In genomic region chr12:72936751-72937150, GRCm38 (mm10) we compare ENCODE assay signal across 33 mouse cellular contexts. TPM values are rescaled to one million over a fixed set of nuclear protein-coding genes. Genes with fewer than 3 reads are reported as not detected.
"Had no signal": no experiment of that assay in that cellular context is flagged by ENCODE, and none has a peak within 500 bp of the region (broad histone marks: within the 10 kb centered on the region; RNA-seq: fewer than 3 reads in every experiment).

No protein-coding gene starts in this region.

- H3K36me3 ChIP-seq: limb, embryonic 12.5 days; limb, embryonic 15.5 days; lung, embryonic 15.5 days; midbrain, embryonic 15.5 days had no signal

- H3K9ac ChIP-seq: limb, embryonic 12.5 days; limb, embryonic 15.5 days; liver, embryonic 14.5 days; liver, postnatal 0 days; lung, embryonic 15.5 days; midbrain, embryonic 15.5 days had no signal

- H3K27ac ChIP-seq: kidney, postnatal 0 days; layer of hippocampus, adult 2 months; limb, embryonic 12.5 days; limb, embryonic 15.5 days; liver, embryonic 14.5 days; lung, embryonic 15.5 days; midbrain, embryonic 15.5 days; stomach, postnatal 0 days had no signal

- H3K4me2 ChIP-seq: limb, embryonic 12.5 days; limb, embryonic 15.5 days; liver, embryonic 11.5 days; lung, embryonic 15.5 days; midbrain, embryonic 15.5 days had no signal

- H3K4me1 ChIP-seq: lung, embryonic 15.5 days had no signal

- ATAC-seq: intestine, postnatal 0 days; liver, postnatal 0 days; midbrain, embryonic 15.5 days had no signal

- DNase-seq: kidney, adult 2 months; kidney, postnatal 25 days; layer of hippocampus, adult 9-11 months; liver, postnatal 0 days; lung, postnatal 10 days; lung, postnatal 4 days; right cerebral cortex, adult 18-20 months; right cerebral cortex, postnatal 14 days; right cerebral cortex, postnatal 4 days; thymus, adult 2 months; thymus, postnatal 14 days; thymus, postnatal 4 days had no signal

- H3K9me3 ChIP-seq: limb, embryonic 12.5 days; limb, embryonic 15.5 days; lung, embryonic 15.5 days; midbrain, embryonic 15.5 days had no signal

- H3K4me3 ChIP-seq: layer of hippocampus, adult 2 months; limb, embryonic 12.5 days; limb, embryonic 15.5 days; lung, embryonic 15.5 days; midbrain, embryonic 15.5 days; myocyte had no signal

RNA-seq across cellular contexts. Expression of gene Six6, which starts 2.9 kb away (rescaled TPM):
- total RNA-seq: layer of hippocampus, adult 2 months; layer of hippocampus, postnatal 25 days; left cerebral cortex, adult 18-20 months; left cerebral cortex, postnatal 25 days; megakaryocyte, adult 5-6 weeks; monocyte, adult 5-6 weeks had no signal
- polyA plus RNA-seq: intestine, postnatal 0 days; kidney, adult 2 months; kidney, embryonic 14.5 days; kidney, postnatal 0 days; large intestine, adult 2 months; limb, embryonic 12.5 days; limb, embryonic 15.5 days; liver, embryonic 11.5 days; liver, embryonic 14.5 days; liver, postnatal 0 days; lung, embryonic 15.5 days; myocyte; neural tube, embryonic 11.5 days; neural tube, embryonic 14.5 days; stomach, embryonic 14.5 days; stomach, postnatal 0 days; thymus, adult 2 months had no signal

RNA-seq across cellular contexts. Expression of gene 4930447C04Rik, which starts 3.8 kb away (rescaled TPM):
- total RNA-seq: monocyte, adult 5-6 weeks had no signal
- polyA plus RNA-seq: kidney, adult 2 months; large intestine, adult 2 months; myocyte; thymus, adult 2 months had no signal
